Mouse (Mus musculus) embryonic stem cell, embryonic (primary cell): ENCODE measurements at regions not wholly inside any gene's neighbourhood (a gene's known extent, or its start where the extent isn't known, plus 50 kb on each side); places are given as distances from the start of the nearest gene placed in this dataset.

Experiments used
- CTCF ChIA-PET, 4 experiments: fragments of 300-600 bp in 2 of 4; fragments of 350-600 bp in 2 of 4; sonication (Branson Sonifier 250); formaldehyde crosslinking; loops; one replicate each; lab custom pipeline; 2022; ENCODE audit warnings: inconsistent platforms in 2 of 4; lab: Charles Lee
- POLR2A ChIA-PET, 4 experiments: fragments of 300-600 bp in 2 of 4; fragments of 350-600 bp in 2 of 4; sonication (Branson Sonifier 250); formaldehyde crosslinking; loops; one replicate each; lab custom pipeline; 2022; ENCODE audit warnings: antibody characterized with exemption in 4 of 4, inconsistent platforms in 1 of 4; lab: Charles Lee

- ChIA-PET CTCF (no interaction called here), POLR2A (no interaction called here)
Measured at GRCm38 (mm10) chr19:26185012-26185411, 419.8 kb upstream of the Smarca2 start.

GRCm38 (mm10) chr19:26190803-26191202, 414.0 kb upstream of the Smarca2 start:
- ChIA-PET POLR2A (interaction anchor here in 1 of 4 experiments (0.6 kb wide), 1 partner anchor 492 kb away, joined by 5 read pairs; no protein-coding TSS in a partner anchor), CTCF (interaction anchor here in 1 of 4 experiments (0.5 kb wide), 1 partner anchor 93 kb away, joined by 3 read pairs; no protein-coding TSS in a partner anchor)

- ChIA-PET CTCF (no interaction called here), POLR2A (no interaction called here)
Measured at GRCm38 (mm10) chr19:26193664-26194063, 411.2 kb upstream of the Smarca2 start.

GRCm38 (mm10) chr19:26208760-26209159, 396.1 kb upstream of the Smarca2 start:
- POLR2A ChIA-PET, result no interaction called here
- CTCF ChIA-PET, result no interaction called here

GRCm38 (mm10) chr19:26234539-26234938, 370.3 kb upstream of the Smarca2 start:
- CTCF ChIA-PET, result no interaction called here
- POLR2A ChIA-PET, result no interaction called here

GRCm38 (mm10) chr19:26244067-26244466, 360.8 kb upstream of the Smarca2 start:
- ChIA-PET POLR2A (interaction anchor here in 1 of 4 experiments (0.9 kb wide), 1 partner anchor 756 kb away, joined by 3 read pairs; no protein-coding TSS in a partner anchor), CTCF (interaction anchor here in 2 of 4 experiments (1.0 kb wide), 2 partner anchors 12 to 221 kb away, joined by 3 read pairs; no protein-coding TSS in a partner anchor)

GRCm38 (mm10) chr19:26249751-26250150, 355.1 kb upstream of the Smarca2 start:
- CTCF ChIA-PET, result interaction anchor here in 1 of 4 experiments (0.6 kb wide), 1 partner anchor 1095 kb away, joined by 3 read pairs; no protein-coding TSS in a partner anchor
- POLR2A ChIA-PET, result no interaction called here

GRCm38 (mm10) chr19:26258677-26259076, 346.2 kb upstream of the Smarca2 start:
- ChIA-PET CTCF (no interaction called here), POLR2A (no interaction called here)

GRCm38 (mm10) chr19:26261530-26261929, 343.3 kb upstream of the Smarca2 start:
- ChIA-PET POLR2A (no interaction called here), CTCF (no interaction called here)

GRCm38 (mm10) chr19:26296360-26296759, 308.5 kb upstream of the Smarca2 start:
- POLR2A ChIA-PET, result no interaction called here
- CTCF ChIA-PET, result no interaction called here

- POLR2A ChIA-PET, result no interaction called here
- CTCF ChIA-PET, result no interaction called here
Measured at GRCm38 (mm10) chr19:26308477-26309135, 296.2 kb upstream of the Smarca2 start.

- CTCF ChIA-PET, result no interaction called here
- POLR2A ChIA-PET, result no interaction called here
Measured at GRCm38 (mm10) chr19:26318977-26319376, 285.9 kb upstream of the Smarca2 start.

- ChIA-PET CTCF (no interaction called here), POLR2A (no interaction called here)
Measured at GRCm38 (mm10) chr19:26323682-26324081, 281.2 kb upstream of the Smarca2 start.

GRCm38 (mm10) chr19:26339120-26339519, 265.7 kb upstream of the Smarca2 start:
- POLR2A ChIA-PET, result no interaction called here

GRCm38 (mm10) chr19:26340155-26340554, 264.7 kb upstream of the Smarca2 start:
- ChIA-PET POLR2A (no interaction called here), CTCF (interaction anchor here in 1 of 4 experiments (0.6 kb wide), 1 partner anchor 185 kb away, joined by 4 read pairs; no protein-coding TSS in a partner anchor)

More at GRCm38 (mm10) chr19:26339120-26339519, 265.7 kb upstream of the Smarca2 start:
- CTCF ChIA-PET, result no interaction called here

GRCm38 (mm10) chr19:26355054-26355453, 249.8 kb upstream of the Smarca2 start:
- CTCF ChIA-PET, result no interaction called here
- POLR2A ChIA-PET, result interaction anchor here in 1 of 4 experiments (0.7 kb wide), 1 partner anchor 948 kb away, joined by 4 read pairs; no protein-coding TSS in a partner anchor

GRCm38 (mm10) chr19:26383961-26384381, 220.9 kb upstream of the Smarca2 start:
- CTCF ChIA-PET, result no interaction called here
- POLR2A ChIA-PET, result no interaction called here

- CTCF ChIA-PET, result interaction anchor here in 2 of 4 experiments (0.6 to 0.7 kb wide), 2 partner anchors 66 to 94 kb away, joined by 3 to 4 read pairs; no protein-coding TSS in a partner anchor
- POLR2A ChIA-PET, result interaction anchor here in 2 of 4 experiments (0.6 to 0.7 kb wide), 2 partner anchors 92 to 176 kb away, joined by 4 to 6 read pairs; no protein-coding TSS in a partner anchor
Measured at GRCm38 (mm10) chr19:26386075-26386474, 218.8 kb upstream of the Smarca2 start.

- ChIA-PET POLR2A (no interaction called here), CTCF (no interaction called here)
Measured at GRCm38 (mm10) chr19:26412684-26413083, 192.2 kb upstream of the Smarca2 start.

GRCm38 (mm10) chr19:26414476-26415024, 190.3 kb upstream of the Smarca2 start:
- CTCF ChIA-PET, result no interaction called here
- POLR2A ChIA-PET, result no interaction called here
